Mouse (Mus musculus) midbrain, embryonic 11.5 days (tissue): Measurements from ENCODE around the gene Clec2e. TPM values are rescaled to one million over a fixed set of nuclear protein-coding genes. Genes with fewer than 3 reads are reported as not detected.
"Not testable (repeated sequence)": the region's sequence is repeated elsewhere in the genome, so short reads cannot be mapped to it uniquely, and the experiment has no call there.

ENCODE experiments used
- ATAC-seq: fragments of 200-750 bp; cut with Nextera tagmentation; 2 replicates; pipeline ENCODE4 v1.8.0; 2017; ENCODE audit warnings: moderate TSS enrichment, moderate library complexity; ENCODE audit not compliant: low FRiP score
- DNase-seq: peaks from one replicate; pipeline ENCODE4 v3.0.0; 2015; ENCODE audit warnings: low spot score; ENCODE audit errors: missing footprints
- H3K27ac ChIP-seq: fragments of 300-500 bp; sonication (generic); 2 replicates; pipeline ENCODE4 v1.5.1; 2014; ENCODE audit warnings: low read depth, low read length
- H3K27me3 ChIP-seq: fragments of 300-500 bp; sonication (generic); 2 replicates; pipeline ENCODE4 v1.6.1; 2014; ENCODE audit warnings: mild to moderate bottlenecking, low read length, moderate library complexity, mixed read lengths; ENCODE audit not compliant: control insufficient read depth, insufficient read depth
- H3K36me3 ChIP-seq: fragments of 300-500 bp; sonication (generic); 2 replicates; pipeline ENCODE4 v1.6.1; 2014; ENCODE audit warnings: mild to moderate bottlenecking, low read length, moderate library complexity, mixed read lengths; ENCODE audit not compliant: control insufficient read depth, insufficient read depth
- H3K4me1 ChIP-seq: fragments of 300-500 bp; sonication (generic); 2 replicates; pipeline ENCODE4 v1.6.1; 2014; ENCODE audit warnings: low read length; ENCODE audit not compliant: control insufficient read depth, insufficient read depth
- H3K4me2 ChIP-seq: fragments of 300-500 bp; sonication (generic); 2 replicates; pipeline ENCODE4 v1.6.1; 2014; ENCODE audit warnings: mild to moderate bottlenecking, moderate library complexity
- H3K4me3 ChIP-seq: fragments of 300-500 bp; sonication (generic); 2 replicates; pipeline ENCODE4 v1.5.1; 2014; ENCODE audit warnings: low read depth, low read length
- H3K9ac ChIP-seq: fragments of 300-500 bp; sonication (generic); 2 replicates; pipeline ENCODE4 v1.6.1; 2014; ENCODE audit warnings: low read length
- H3K9me3 ChIP-seq: fragments of 300-500 bp; sonication (generic); 2 replicates; pipeline ENCODE4 v1.6.1; 2016; ENCODE audit warnings: low read length; ENCODE audit not compliant: control insufficient read depth
- WGBS: fragments of 180-500 bp; shearing (Covaris S2); extraction: QIAGEN DNeasy Blood & Tissue Kit; methylation state at CpG from one replicate; pipeline ENCODE4 v1.1.7; 2014; 5-methylcytosine and 5-hydroxymethylcytosine counted together
- polyA plus RNA-seq: library from polyadenylated mRNA; unstranded; fragments of >200 nt; fragmentation: Nextera tagmentation; extraction: Ambion mirVana; gene quantifications from 2 replicates; pipeline ENCODE4 v1.2.1, GENCODE M21; 2014

Clec2e gene
- polyA plus RNA-seq = not detected in 2 replicates

- ATAC-seq, H3K4me1 ChIP-seq, H3K27me3 ChIP-seq, H3K9ac ChIP-seq, H3K4me3 ChIP-seq, H3K4me2 ChIP-seq, H3K27ac ChIP-seq, H3K9me3 ChIP-seq, DNase-seq, H3K36me3 ChIP-seq: not testable (repeated sequence)
- WGBS = 68% methylated on average over 1 of the region's 1 CpGs
Measured at GRCm38 (mm10) chr6:129100794-129101193, at the start of gene Clec2e. Clec2e (minus strand) TSS chr6:129100913.

- Histone ChIP-seq H3K27me3 (no peaks in the 10 kb centered on the region), H3K36me3 (no peaks in the 10 kb centered on the region), H3K4me2 (no peak overlapping the region), H3K4me3 (no peak overlapping the region), H3K27ac (no peak overlapping the region), H3K9me3 (no peaks in the 10 kb centered on the region), H3K9ac (no peak overlapping the region), H3K4me1 (no peaks in the 10 kb centered on the region)
- ATAC-seq = no peak
- 95% methylated on average over 2 of the region's 2 CpGs for WGBS
- DNase-seq = no peak
Measured at GRCm38 (mm10) chr6:129146812-129147211, 46.1 kb upstream of the Clec2e start.

- no peak for DNase-seq
- no peak overlapping the region for H3K4me2 ChIP-seq
- ATAC-seq = no peak
- H3K9me3 ChIP-seq = no peaks in the 10 kb centered on the region
- H3K27me3 ChIP-seq = no peaks in the 10 kb centered on the region
- H3K9ac ChIP-seq = no peak overlapping the region
- H3K27ac ChIP-seq = no peak overlapping the region
- H3K36me3 ChIP-seq = no peaks in the 10 kb centered on the region
- no peaks in the 10 kb centered on the region for H3K4me1 ChIP-seq
- no peak overlapping the region for H3K4me3 ChIP-seq
- WGBS = 81% methylated on average over 4 of the region's 4 CpGs
Measured at GRCm38 (mm10) chr6:129132604-129133341, 32.1 kb upstream of the Clec2e start.

GRCm38 (mm10) chr6:129126861-129127260 lies 26.1 kb upstream of the Clec2e start:
- no peaks in the 10 kb centered on the region for H3K4me1 ChIP-seq
- H3K9me3 ChIP-seq = no peaks in the 10 kb centered on the region
- no peak overlapping the region for H3K4me2 ChIP-seq
- no peak overlapping the region for H3K4me3 ChIP-seq
- H3K9ac ChIP-seq = no peak overlapping the region
- DNase-seq (no peak), ATAC-seq (no peak)
- no peaks in the 10 kb centered on the region for H3K27me3 ChIP-seq
- no peak overlapping the region for H3K27ac ChIP-seq
- no peaks in the 10 kb centered on the region for H3K36me3 ChIP-seq

GRCm38 (mm10) chr6:129124531-129124930 lies 23.8 kb upstream of the Clec2e start:
- DNase-seq, H3K4me3 ChIP-seq, H3K36me3 ChIP-seq, H3K27ac ChIP-seq, H3K9me3 ChIP-seq, H3K4me2 ChIP-seq, H3K4me1 ChIP-seq, ATAC-seq, H3K9ac ChIP-seq, H3K27me3 ChIP-seq: not testable (repeated sequence)

- Histone ChIP-seq H3K9me3 (no peaks in the 10 kb centered on the region), H3K9ac (no peak overlapping the region), H3K4me2 (no peak overlapping the region), H3K27ac (no peak overlapping the region), H3K36me3 (no peaks in the 10 kb centered on the region), H3K27me3 (no peaks in the 10 kb centered on the region), H3K4me3 (no peak overlapping the region), H3K4me1 (no peaks in the 10 kb centered on the region)
- ATAC-seq (no peak), DNase-seq (no peak)
- WGBS = 88% methylated on average over 3 of the region's 3 CpGs
Measured at GRCm38 (mm10) chr6:129116223-129116622, 15.5 kb upstream of the Clec2e start.

GRCm38 (mm10) chr6:129114237-129114636 lies 13.5 kb upstream of the Clec2e start:
- H3K9ac ChIP-seq, H3K4me1 ChIP-seq, DNase-seq, H3K4me2 ChIP-seq, H3K27me3 ChIP-seq, H3K27ac ChIP-seq, H3K9me3 ChIP-seq, H3K4me3 ChIP-seq, H3K36me3 ChIP-seq, ATAC-seq: not testable (repeated sequence)
- WGBS = 89% methylated on average over 3 of the region's 3 CpGs

GRCm38 (mm10) chr6:129113769-129114168 lies 13.1 kb upstream of the Clec2e start:
- Histone ChIP-seq H3K9ac (no peak overlapping the region), H3K4me2 (no peak overlapping the region), H3K4me3 (no peak overlapping the region), H3K36me3 (no peaks in the 10 kb centered on the region), H3K4me1 (no peaks in the 10 kb centered on the region), H3K27me3 (no peaks in the 10 kb centered on the region), H3K9me3 (no peaks in the 10 kb centered on the region), H3K27ac (no peak overlapping the region)
- 44% methylated on average over 1 of the region's 1 CpGs for WGBS
- DNase-seq (no peak), ATAC-seq (no peak)

- Histone ChIP-seq H3K9me3 (no peaks in the 10 kb centered on the region), H3K4me3 (no peak overlapping the region), H3K36me3 (no peaks in the 10 kb centered on the region), H3K4me1 (no peaks in the 10 kb centered on the region), H3K27ac (no peak overlapping the region), H3K27me3 (no peaks in the 10 kb centered on the region), H3K9ac (no peak overlapping the region), H3K4me2 (no peak overlapping the region)
- no peak for DNase-seq
- ATAC-seq = no peak
- WGBS = 89% methylated on average over 1 of the region's 1 CpGs
Measured at GRCm38 (mm10) chr6:129113030-129113673, 12.4 kb upstream of the Clec2e start.
